Mouse (Mus musculus) liver, adult 2 months (tissue): ENCODE data around the gene Mecom.
A peak's percentile ranks its signal among the peaks of the same experiment; 100 is the strongest.

ENCODE experiments used
- CTCF ChIP-seq: fragments of 200-500 bp; IDR thresholded peaks from 2 replicates; pipeline ENCODE4 v1.5.1; 2011; ENCODE audit warnings: low read depth, low read length, control low read depth
- POLR2A ChIP-seq: fragments of 200-500 bp; IDR thresholded peaks from 2 replicates; pipeline ENCODE4 v1.6.1; 2011; ENCODE audit warnings: low read length, control low read depth; ENCODE audit not compliant: insufficient read depth; ENCODE audit errors: extremely low read depth

- TF ChIP-seq POLR2A: no peak
- peak; percentile 8; the same call in 1 of the 2 replicates for TF ChIP-seq CTCF
Observed at GRCm38 (mm10) chr3:30269253-30269652, 278.6 kb downstream of the Mecom start.
